Mouse (Mus musculus) heart, embryonic 16.5 days (tissue): Measurements from ENCODE around the gene Car4. TPM values are rescaled to one million over a fixed set of nuclear protein-coding genes. Genes with fewer than 3 reads are reported as not detected.

ENCODE experiments used
- ATAC-seq: fragments of 200-750 bp; cut with Nextera tagmentation; replicated peaks from 2 replicates; pipeline ENCODE4 v1.8.0; 2017; ENCODE audit warnings: moderate number of reproducible peaks; ENCODE audit not compliant: insufficient read depth, low FRiP score; ENCODE audit errors: extremely low read depth
- H3K27ac ChIP-seq: fragments of 300-500 bp; sonication (generic); 2 replicates; pipeline ENCODE4 v1.5.1; 2014; ENCODE audit warnings: mild to moderate bottlenecking, low read length, control low read depth, moderate library complexity
- H3K27me3 ChIP-seq: fragments of 300-500 bp; sonication (generic); 2 replicates; pipeline ENCODE4 v1.6.1; 2014; ENCODE audit warnings: low read length, mixed read lengths; ENCODE audit not compliant: control insufficient read depth, insufficient read depth
- H3K36me3 ChIP-seq: fragments of 300-500 bp; sonication (generic); 2 replicates; pipeline ENCODE4 v1.6.1; 2014; ENCODE audit not compliant: control insufficient read depth, insufficient read depth
- H3K4me1 ChIP-seq: fragments of 300-500 bp; sonication (generic); 2 replicates; pipeline ENCODE4 v1.6.1; 2014; ENCODE audit warnings: low read length, mixed read lengths; ENCODE audit not compliant: control insufficient read depth, insufficient read depth
- H3K4me2 ChIP-seq: fragments of 300-500 bp; sonication (generic); 2 replicates; pipeline ENCODE4 v1.6.1; 2014; ENCODE audit warnings: low read depth, mild to moderate bottlenecking, control low read depth, low read length
- H3K4me3 ChIP-seq: fragments of 300-500 bp; sonication (generic); 2 replicates; pipeline ENCODE4 v1.5.1; 2014; ENCODE audit warnings: mild to moderate bottlenecking, control low read depth, low read length
- H3K9ac ChIP-seq: fragments of 300-500 bp; sonication (generic); 2 replicates; pipeline ENCODE4 v1.6.1; 2014; ENCODE audit warnings: low read length, control low read depth
- H3K9me3 ChIP-seq: fragments of 300-500 bp; sonication (generic); replicated peaks from 2 replicates; pipeline ENCODE4 v1.6.1; 2016; ENCODE audit warnings: low read length; ENCODE audit not compliant: control insufficient read depth
- WGBS: fragments of 180-500 bp; shearing (Covaris S2); extraction: QIAGEN DNeasy Blood & Tissue Kit; methylation state at CpG from one replicate; pipeline ENCODE4 v1.1.7; 2014; 5-methylcytosine and 5-hydroxymethylcytosine counted together
- polyA plus RNA-seq: library from polyadenylated mRNA; unstranded; fragments of >200 nt; fragmentation: Nextera tagmentation; extraction: Ambion mirVana; gene quantifications from 2 replicates; pipeline ENCODE4 v1.2.1, GENCODE M21; 2015

Gene Car4
- polyA plus RNA-seq, 1 experiment from 2014 or later: 1.1 TPM

- WGBS: 45% methylated on average over 3 of the region's 3 CpGs
- ATAC-seq: no peak
- H3K9me3 ChIP-seq: 0 out of 2 replicates have a peak, but pooled peaks cover 2% of the 10 kb centered on the region
These were observed 9.1 kb upstream of the Car4 start for GRCm38 (mm10) chr11:84948526-84948925.

GRCm38 (mm10) chr11:84952611-84953010 lies 5.0 kb upstream of the Car4 start:
- ATAC-seq: no peak
- Histone ChIP-seq H3K36me3 (no peaks in the 10 kb centered on the region), H3K4me3 (no peak overlapping the region), H3K9ac (no peak overlapping the region), H3K9me3 (no peaks in the 10 kb centered on the region), H3K27me3 (peaks cover 18% of the 10 kb centered on the region), H3K27ac (no peak overlapping the region), H3K4me1 (peaks cover 4% of the 10 kb centered on the region), H3K4me2 (no peak overlapping the region)
- 26% methylated on average over 2 of the region's 2 CpGs for WGBS

More at GRCm38 (mm10) chr11:84948526-84948925, 9.1 kb upstream of the Car4 start:
- Histone ChIP-seq H3K9ac (no peak overlapping the region), H3K4me3 (no peak overlapping the region), H3K36me3 (no peaks in the 10 kb centered on the region), H3K27me3 (peaks cover 12% of the 10 kb centered on the region), H3K4me1 (no peaks in the 10 kb centered on the region), H3K27ac (no peak overlapping the region), H3K4me2 (no peak overlapping the region)

- H3K4me2 ChIP-seq: no peak overlapping the region
- 35% methylated on average over 5 of the region's 5 CpGs for WGBS
- H3K9ac ChIP-seq: no peak overlapping the region
- H3K27me3 ChIP-seq: peaks cover 31% of the 10 kb centered on the region
- peaks cover 20% of the 10 kb centered on the region for H3K4me1 ChIP-seq
- no peaks in the 10 kb centered on the region for H3K36me3 ChIP-seq
- no peaks in the 10 kb centered on the region for H3K9me3 ChIP-seq
- H3K4me3 ChIP-seq: no peak overlapping the region
- ATAC-seq: no peak
- no peak overlapping the region for H3K27ac ChIP-seq
These were observed 1.2 kb upstream of the Car4 start for GRCm38 (mm10) chr11:84956400-84956799.

GRCm38 (mm10) chr11:84957171-84957570 lies 415 bp upstream of the Car4 start:
- no peak for ATAC-seq
- Histone ChIP-seq H3K4me3 (peak overlapping the region; percentile 37; the same call in 1 of the 2 replicates), H3K36me3 (no peaks in the 10 kb centered on the region), H3K4me1 (peaks cover 20% of the 10 kb centered on the region), H3K4me2 (peak overlapping the region; percentile 60), H3K27me3 (peaks cover 31% of the 10 kb centered on the region), H3K9ac (no peak overlapping the region), H3K9me3 (no peaks in the 10 kb centered on the region), H3K27ac (no peak overlapping the region)
- 4% methylated on average over 15 of the region's 15 CpGs for WGBS

GRCm38 (mm10) chr11:84958271-84958630 lies 665 bp downstream of the Car4 start:
- Histone ChIP-seq H3K36me3 (no peaks in the 10 kb centered on the region), H3K4me3 (peak overlapping the region; percentile 37), H3K4me1 (peaks cover 20% of the 10 kb centered on the region), H3K9me3 (no peaks in the 10 kb centered on the region), H3K27me3 (peaks cover 31% of the 10 kb centered on the region), H3K27ac (no peak overlapping the region), H3K4me2 (peak overlapping the region; percentile 60; the same call in 1 of the 2 replicates), H3K9ac (no peak overlapping the region)
- WGBS: 5% methylated on average over 11 of the region's 11 CpGs
- no peak for ATAC-seq

- H3K9ac ChIP-seq: no peak overlapping the region
- H3K27ac ChIP-seq: no peak overlapping the region
- H3K4me1 ChIP-seq: peaks cover 20% of the 10 kb centered on the region
- H3K4me3 ChIP-seq: no peak overlapping the region
- H3K36me3 ChIP-seq: no peaks in the 10 kb centered on the region
- H3K27me3 ChIP-seq: peaks cover 31% of the 10 kb centered on the region
- ATAC-seq: no peak
- 29% methylated on average over 5 of the region's 5 CpGs for WGBS
- no peak overlapping the region; the same call in 1 of the 2 replicates for H3K4me2 ChIP-seq
- H3K9me3 ChIP-seq: no peaks in the 10 kb centered on the region
These were observed 1.6 kb downstream of the Car4 start for GRCm38 (mm10) chr11:84959181-84959580.

- no peak overlapping the region for H3K4me3 ChIP-seq
- no peak for ATAC-seq
- peak overlapping the region; percentile 31; the same call in 1 of the 2 replicates for H3K4me2 ChIP-seq
- H3K9me3 ChIP-seq: no peaks in the 10 kb centered on the region
- H3K4me1 ChIP-seq: peaks cover 20% of the 10 kb centered on the region
- no peak overlapping the region for H3K27ac ChIP-seq
- no peaks in the 10 kb centered on the region for H3K36me3 ChIP-seq
- 3% methylated on average over 9 of the region's 9 CpGs for WGBS
- no peak overlapping the region for H3K9ac ChIP-seq
- peaks cover 31% of the 10 kb centered on the region for H3K27me3 ChIP-seq
These were observed 2.2 kb downstream of the Car4 start for GRCm38 (mm10) chr11:84959701-84960181.

GRCm38 (mm10) chr11:84960291-84960690 lies 2.7 kb downstream of the Car4 start:
- peak overlapping the region; percentile 31; the same call in 1 of the 2 replicates for H3K4me2 ChIP-seq
- peaks cover 20% of the 10 kb centered on the region for H3K4me1 ChIP-seq
- H3K27ac ChIP-seq: no peak overlapping the region
- 44% methylated on average over 3 of the region's 3 CpGs for WGBS
- ATAC-seq: no peak
- H3K4me3 ChIP-seq: no peak overlapping the region
- H3K9ac ChIP-seq: no peak overlapping the region
- H3K27me3 ChIP-seq: peaks cover 31% of the 10 kb centered on the region
- H3K36me3 ChIP-seq: no peaks in the 10 kb centered on the region
- no peaks in the 10 kb centered on the region for H3K9me3 ChIP-seq

GRCm38 (mm10) chr11:84960780-84961179 lies 3.2 kb downstream of the Car4 start:
- WGBS: 67% methylated on average over 6 of the region's 6 CpGs

More at GRCm38 (mm10) chr11:84960780-84961179, 3.2 kb downstream of the Car4 start:
- H3K4me3 ChIP-seq: no peak overlapping the region
- no peak overlapping the region for H3K4me2 ChIP-seq
- H3K27me3 ChIP-seq: peaks cover 31% of the 10 kb centered on the region
- no peaks in the 10 kb centered on the region for H3K36me3 ChIP-seq
- no peak overlapping the region for H3K9ac ChIP-seq
- peaks cover 20% of the 10 kb centered on the region for H3K4me1 ChIP-seq
- H3K9me3 ChIP-seq: no peaks in the 10 kb centered on the region
- ATAC-seq: no peak
- no peak overlapping the region for H3K27ac ChIP-seq
